Mouse (Mus musculus) MN1 (cell line): ENCODE data around the gene Ctnnb1.
"Not testable (repeated sequence)": the region's sequence is repeated elsewhere in the genome, so short reads cannot be mapped to it uniquely, and the experiment has no call there.

Source experiments
- DNase-seq: peaks from one replicate; pipeline ENCODE4 v3.0.0-alpha.2; 2016; ENCODE audit warnings: low spot score

The Ctnnb1 gene

DNA sequence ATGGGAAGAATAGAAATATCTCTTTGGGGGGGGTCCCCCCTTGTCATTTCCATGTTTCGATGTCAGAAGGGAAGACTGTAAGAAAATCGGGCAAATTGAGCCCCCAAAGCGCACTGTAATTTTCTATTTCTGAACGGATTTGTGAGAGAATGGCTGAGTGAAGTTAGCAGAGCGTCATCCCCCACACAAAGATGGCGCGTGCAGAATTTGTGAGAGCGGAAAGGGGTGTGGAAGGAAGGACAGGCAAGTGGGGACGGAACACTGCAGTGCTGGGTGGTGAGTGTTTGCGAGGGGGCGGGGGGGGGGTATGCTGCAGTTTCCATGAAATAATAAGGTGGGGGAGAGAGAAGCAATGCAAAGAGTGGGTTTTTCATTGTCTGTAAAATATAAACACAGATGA lies at the start of gene Ctnnb1:
Gene Ctnnb1, plus strand, starts transcription at position 136 of the 400 bp plus-strand sequence.
- no peak for DNase-seq

DNA sequence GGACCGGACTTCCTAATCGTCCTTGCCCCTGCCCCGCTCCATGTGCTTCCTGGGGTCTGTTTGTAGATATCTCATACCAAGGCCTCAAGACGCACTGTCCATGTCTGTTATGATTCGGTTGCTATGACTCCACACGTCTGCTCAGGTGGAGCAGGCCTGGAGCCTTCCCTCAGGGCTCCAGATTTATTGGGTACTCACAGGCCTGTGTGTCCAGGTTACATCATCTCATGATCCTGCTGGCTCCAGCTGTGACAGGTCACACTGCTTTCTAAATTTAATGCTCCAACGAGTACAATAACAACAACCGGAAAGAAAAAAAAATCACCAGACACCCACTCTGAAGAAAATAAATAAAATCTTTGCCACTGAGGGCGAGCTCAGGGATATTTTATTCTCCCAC lies 48.7 kb upstream of the Ctnnb1 start:
- peak; percentile 77 for DNase-seq

DNA sequence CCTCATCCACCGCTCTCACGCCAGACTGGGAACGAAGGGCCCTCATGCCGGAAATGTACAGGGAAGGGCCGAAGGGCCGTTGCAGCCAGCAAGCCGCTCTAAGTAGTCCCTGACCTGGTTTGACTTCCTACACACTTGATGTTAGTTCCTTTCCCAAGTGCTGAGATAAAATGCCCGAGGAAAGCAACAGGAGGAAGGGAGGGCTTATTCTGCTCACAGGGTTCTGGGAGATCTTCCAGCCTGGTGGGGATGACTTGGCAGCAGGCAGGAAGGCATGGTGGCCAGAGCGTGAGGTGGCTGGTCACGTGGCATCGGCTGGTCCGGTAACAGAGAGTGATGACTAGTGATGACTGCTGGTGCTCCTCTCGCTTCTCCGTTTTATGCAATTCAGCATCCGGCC lies 47.9 kb upstream of the Ctnnb1 start:
- DNase-seq: no peak

DNA sequence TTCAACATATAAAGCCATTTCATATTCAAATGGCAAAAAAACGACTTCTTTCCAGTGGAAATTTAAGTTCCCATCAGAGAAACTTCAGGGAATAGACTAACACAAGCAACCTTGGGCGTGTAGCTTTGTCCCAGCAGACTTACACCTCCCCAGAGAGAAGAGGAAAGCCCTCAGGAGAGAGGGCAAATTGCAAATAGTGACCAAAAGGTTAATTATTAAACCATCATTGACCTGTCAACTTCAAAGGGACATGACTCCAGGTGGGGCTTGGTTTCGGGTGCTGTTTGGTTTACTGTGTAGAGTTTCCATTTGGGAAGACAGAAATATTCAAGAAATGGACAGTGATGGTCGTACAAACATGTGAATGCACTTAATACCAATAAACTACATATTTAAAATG lies 47.2 kb upstream of the Ctnnb1 start:
- DNase-seq: no peak

DNA sequence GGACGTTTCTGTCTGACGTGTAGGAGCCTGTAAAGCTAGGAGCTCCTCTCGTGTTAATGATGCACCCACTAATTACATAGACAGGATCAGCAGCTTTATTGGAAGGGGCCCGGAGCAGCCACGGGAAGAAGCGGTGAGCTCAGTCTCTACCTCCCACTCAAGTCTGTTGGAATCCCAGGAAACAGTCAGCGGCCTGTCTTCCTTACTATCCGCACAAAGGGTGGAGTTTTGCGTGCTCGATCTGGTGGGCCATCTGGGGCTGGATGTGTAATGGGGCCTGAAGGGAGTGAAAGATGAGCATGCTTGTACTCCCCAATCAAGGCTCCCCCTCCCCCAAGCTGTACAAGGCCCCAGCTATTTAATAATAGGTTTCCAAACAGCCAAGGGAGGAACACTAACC lies 44.3 kb upstream of the Ctnnb1 start:
- peak; percentile 31 for DNase-seq

DNA sequence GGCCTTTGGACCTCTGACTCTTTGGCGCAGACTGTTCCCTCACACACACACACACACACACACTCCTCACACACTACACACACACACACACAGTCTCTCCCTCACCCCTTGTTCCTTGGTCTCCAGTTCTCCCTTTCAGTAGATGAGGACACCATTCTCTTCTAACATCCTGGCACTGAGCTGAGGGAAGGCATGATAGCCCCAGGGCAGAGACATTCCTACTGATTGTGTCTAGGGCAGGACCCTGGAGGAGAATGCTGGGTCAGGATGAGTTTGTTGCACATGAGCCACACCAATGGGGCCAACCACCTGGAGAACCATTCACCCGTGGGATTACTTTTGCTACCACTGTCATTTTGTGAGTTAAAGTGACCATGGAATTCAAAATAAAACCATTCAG lies 41.4 kb upstream of the Ctnnb1 start:
- no peak for DNase-seq

DNA sequence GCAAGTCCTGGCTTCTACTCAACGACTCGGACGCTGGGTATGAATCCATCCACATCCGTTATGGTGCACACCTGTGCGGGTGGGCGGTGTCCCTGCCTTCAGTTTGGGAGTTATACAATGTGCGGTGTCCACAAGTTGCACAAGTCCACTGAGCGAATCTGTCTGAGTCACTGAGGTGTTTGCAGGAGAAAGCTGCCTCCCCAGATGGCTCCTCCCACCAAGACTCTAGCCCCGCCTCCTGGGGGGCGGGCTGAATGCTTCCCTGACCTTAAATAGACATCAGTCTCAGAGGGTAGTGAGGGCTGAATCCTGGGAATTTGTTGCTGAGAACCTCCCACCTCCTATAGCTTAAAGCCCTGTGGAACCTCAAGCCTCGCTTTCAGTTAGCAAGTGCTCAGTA lies 35.6 kb upstream of the Ctnnb1 start:
- DNase-seq: no peak

DNA sequence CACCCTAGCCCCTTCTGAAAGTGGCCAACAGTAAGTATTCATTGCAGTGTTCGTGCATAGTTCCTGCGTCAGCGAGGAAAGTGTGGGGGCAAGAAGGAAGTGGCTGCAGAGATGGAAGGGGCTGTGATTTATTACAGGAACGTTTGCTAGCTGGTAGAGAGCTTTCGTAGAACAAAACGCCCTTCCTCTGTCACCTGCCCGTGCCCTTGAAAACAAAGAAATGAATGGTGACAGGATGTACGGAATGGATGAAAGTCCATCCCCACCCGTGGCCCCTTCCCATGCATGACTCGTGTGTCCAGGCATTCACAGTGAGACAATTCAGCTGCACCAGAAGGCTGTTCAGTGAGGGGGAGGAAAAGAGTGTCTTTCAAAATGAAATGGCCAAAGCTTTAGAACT lies 35.0 kb upstream of the Ctnnb1 start:
- no peak for DNase-seq

DNA sequence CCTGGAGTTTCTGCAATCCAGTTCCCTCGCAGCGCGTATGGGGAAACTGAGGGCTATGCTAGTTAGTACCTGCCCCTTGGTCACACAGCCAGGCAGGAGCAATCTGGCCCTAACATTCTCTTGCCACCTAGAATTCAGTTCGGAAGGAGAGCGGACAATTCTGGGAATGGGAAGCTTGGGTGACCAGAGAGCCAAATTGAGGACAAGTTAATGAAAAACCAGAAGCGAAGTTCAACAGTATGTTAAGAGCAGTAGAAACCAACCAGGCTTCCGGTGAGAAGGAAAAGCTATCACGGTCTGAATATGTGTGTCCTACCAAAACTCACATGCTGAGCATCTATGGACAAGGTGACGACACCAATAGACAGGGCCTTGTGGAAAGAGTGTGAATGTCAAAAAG lies 34.6 kb upstream of the Ctnnb1 start:
- DNase-seq: no peak

DNA sequence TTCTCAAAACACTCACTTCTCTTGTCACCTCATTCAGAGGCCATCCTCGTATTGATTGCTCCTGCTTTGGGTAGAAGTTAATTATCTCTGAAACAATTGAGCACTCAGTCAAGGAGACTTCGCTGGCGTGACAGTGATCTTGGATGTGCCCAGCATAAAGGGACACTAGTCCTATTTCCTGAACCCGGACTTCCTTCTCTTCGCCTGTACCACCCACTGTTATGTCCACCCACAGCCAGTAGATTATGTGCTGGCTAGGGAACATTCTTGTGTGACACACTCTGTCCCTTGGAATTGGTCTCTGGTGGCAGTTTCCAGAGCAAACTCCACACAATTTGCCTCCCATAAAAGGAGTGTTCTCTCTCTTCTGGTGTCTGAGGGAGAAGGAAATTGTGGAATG lies 32.5 kb upstream of the Ctnnb1 start:
- DNase-seq: no peak

DNA sequence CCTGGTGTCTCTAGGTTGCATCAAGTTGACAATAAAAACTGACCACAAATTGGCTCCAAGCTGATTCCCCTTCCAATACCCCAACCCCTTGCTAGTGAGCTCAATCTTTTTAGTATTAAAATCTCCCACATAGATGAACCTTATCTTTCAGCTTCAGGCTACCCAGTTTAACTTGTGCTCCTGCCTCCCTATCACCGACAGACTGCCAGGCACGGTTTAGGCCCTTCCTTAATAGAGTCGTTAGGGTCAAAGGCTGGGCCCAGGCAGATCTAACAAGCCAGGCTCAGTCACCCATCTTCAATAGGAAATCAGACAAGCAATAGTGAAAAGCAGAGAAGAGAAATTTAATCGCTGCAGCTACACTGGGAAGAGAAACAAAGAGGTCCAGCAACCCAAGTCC lies 31.7 kb upstream of the Ctnnb1 start:
- no peak for DNase-seq

DNA sequence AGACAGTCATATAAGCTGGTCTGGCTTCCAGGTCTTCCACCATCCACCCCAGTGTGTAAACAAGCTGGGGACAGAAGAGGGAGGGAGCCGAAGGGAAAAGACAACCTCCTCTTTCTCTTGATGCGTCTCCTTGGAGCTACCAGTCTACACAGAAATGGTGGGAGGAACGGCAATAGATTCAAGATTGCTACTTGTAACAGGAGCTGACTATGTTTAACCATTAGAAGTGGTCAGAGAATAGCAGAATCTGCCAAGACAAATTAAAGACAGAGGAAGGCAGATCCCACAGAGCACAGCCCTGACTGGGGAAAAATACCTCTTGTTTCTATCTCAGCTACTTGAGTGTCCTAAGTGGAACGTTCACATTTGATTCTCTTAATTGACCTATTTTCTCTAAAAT lies 29.2 kb upstream of the Ctnnb1 start:
- DNase-seq: no peak

DNA sequence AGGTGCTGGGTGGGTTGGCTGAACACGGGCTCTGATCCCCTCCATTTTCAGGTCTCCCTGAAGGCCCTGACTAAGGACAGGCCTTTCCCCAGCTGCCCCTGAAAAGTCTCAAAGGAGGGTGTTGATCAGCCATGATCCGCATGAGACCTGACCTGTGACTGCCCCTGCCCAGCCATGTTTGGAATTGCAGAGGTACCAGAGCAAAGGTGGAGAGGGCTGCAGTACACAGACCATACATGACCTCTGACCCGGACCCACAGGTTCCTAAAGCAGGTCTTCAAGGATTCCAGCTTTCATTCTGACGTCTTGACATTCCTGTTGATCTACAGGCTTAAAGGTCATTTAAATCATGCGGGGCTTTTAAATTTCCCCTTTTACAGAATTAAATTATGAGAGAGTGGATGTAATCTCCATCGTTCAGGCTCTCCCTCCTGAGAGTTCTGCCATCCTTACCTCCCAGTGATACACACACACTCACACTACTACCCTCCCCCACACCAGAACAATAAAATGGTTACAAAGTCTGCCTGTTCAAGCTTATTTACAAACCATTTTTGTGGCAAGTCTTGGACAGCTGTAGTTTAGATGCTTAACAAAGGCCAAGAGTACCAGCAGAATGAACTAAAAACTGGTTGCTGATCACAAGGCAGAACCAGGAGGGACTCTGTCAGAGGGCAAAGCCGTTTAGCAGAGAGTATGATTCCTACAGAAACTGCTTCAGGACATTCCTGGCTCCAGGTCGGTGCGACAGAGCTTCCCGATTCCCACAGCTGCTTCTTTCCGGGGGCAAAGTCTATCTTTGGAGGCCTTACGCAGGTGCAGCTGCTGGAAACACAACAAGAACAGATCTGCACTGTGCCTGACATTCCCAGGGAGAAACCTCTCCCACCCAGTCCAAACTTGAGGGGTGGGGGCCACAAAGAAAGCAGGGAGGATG lies 28.4 kb upstream of the Ctnnb1 start:
- no peak for DNase-seq

DNA sequence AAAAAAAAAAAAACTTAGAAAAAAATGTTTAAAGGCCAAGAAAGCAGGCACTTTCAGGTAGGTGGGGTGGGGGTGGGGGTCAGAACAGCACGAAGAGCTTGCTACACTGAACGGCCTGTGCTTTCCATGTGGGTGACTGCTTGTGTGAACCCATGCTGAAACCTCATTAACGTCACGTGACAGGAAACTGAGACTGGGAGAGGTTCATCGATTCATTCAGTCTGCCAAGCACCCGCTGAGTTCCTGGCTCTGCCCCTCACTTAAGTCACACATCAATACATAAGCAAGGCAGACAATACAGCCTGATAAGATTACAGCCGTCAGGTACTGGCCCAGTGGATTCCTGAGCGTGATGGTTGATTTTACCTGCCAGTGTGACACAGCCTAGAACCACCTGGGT lies 26.5 kb upstream of the Ctnnb1 start:
- no peak for DNase-seq

DNA sequence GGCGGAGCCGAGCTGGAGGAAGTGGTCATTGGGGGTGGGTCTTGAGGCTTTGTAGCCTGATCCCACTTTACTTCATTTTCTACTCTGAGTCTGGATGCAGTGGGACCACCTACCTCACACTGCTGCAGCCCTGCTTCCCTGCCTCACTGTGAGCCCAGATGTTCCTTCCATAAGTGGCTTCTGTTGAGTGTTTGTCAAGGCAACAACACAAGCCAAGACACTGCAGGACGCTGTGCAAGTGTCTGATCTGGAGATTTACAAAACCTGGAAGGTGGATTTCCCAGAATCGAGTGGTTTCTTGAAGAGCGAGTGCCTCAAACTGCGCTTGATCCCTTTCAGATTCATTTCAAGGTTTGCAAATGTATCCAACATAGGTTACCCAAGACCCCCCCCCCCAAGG lies 20.6 kb upstream of the Ctnnb1 start:
- no peak for DNase-seq

DNA sequence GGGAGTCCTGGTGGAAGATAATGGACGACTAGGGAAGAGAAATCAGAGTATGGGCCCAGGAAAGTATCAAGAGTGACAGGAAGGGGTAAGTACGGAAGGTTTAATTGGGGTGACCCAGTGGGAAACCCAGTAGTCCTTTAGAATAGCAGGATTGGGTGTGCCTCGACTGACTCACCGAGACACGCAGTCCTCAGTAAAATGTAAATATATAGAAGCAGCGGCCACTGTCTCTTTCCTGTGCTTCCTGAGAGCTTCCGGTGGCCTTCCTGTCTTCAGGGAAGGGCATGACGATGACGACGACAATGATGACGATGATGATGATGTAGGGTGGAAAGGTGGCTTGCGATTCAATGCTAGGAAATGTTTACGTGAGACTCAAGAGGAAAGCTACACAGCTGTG lies 15.9 kb upstream of the Ctnnb1 start:
- DNase-seq: no peak

DNA sequence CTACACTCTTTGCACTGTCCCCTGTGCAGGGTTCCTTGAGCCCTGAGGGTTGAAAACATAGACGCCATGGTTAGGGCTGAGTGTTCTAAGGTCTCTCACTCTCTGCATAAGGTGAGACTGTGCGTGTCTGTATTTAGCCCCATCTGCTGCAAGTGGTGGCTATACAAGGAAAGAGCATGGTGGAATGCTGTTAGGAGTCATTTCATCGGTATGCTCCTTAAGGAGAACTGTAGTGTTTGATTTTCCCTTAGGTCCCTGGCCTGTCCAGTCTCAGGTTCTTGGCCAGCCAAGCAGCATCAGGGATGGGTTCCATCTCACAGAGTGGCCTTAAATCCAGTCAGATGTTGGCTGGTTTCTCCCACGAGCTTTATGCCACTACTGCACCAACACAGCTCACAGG lies 14.6 kb upstream of the Ctnnb1 start:
- no peak for DNase-seq

DNA sequence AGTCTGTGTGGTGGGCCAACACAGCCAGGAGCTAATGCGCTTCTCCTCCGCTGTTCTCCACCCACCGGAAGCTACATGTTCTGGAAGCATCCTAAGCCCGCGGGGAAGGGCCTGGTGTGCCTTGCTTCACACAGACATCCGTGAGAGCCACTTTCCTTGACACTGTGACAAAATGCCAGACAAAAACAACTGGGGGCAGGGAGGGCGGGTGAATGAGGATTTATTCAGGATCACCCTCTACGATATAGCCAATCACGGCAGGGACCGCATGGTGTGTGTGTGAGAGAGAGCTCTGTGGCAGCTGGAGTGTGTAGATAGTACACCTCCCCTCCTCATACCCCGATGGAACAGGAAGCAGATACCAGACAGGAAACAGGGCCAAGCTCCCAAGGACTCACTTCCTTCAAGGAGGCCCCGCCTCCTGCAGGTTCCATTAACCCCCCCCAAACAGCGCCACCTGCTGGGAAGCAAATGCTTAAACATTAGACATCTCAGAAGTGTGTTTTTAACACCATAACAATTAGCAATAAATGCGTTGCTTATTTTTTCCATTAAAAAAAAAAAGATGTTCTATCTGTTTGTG lies 14.0 kb upstream of the Ctnnb1 start:
- DNase-seq: no peak

DNA sequence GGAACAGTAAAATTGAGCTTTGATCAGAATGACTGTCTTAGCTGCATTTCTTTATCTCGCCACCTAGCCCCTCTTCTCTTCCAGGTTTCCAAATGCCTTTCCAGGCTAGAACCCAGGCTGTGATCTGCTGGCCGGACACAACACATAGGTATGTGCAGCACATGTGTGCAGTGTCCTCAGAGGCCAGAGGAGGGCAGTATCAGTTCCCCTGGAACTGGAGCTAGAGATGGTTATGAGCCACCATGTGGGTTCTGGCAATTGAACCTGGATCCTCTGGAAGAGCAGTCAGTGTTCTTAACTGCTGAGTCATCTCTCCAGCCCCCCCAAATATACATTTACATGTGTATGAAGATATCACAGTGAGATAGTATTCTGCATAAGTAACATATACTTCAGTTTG lies 11.4 kb upstream of the Ctnnb1 start:
- not testable (repeated sequence) for DNase-seq

DNA sequence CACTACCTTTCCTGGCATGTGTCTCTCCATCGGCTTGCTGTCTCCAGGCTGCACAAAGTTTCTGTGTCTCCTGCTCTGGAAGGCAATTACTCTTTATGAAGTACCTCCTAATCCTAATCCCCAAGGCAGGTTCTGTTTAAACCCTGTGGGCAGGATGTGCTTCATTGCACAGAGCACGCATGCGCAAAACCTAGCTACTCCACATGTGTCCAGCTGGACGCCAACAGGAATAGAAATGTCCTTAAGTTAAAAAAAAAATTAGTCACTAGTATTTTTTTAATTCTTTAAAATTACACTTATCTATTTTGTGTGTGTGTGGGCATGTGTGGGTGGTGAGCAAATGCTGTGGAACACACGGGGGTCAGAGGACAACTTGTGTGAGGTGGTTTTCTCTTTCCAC lies 10.8 kb upstream of the Ctnnb1 start:
- no peak for DNase-seq

DNA sequence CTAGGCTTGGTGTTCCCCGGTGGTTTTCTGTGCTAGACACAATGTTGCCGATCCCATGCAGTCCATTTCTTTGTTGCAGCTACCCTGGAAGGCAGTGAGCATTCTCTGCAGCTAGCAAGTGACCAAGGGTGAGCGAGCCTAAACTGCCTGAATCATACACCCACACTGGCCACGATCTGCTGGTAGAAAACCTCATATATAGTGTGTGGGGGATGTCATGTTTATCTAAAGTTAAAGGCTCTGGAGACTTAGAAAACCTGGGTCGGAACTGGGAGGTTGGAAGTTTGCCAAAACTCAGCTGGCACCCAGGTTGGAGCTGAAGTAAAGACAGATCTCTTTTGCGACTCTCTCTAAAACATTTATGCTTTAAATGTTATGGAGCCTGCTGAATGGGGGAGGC lies 10.4 kb upstream of the Ctnnb1 start:
- DNase-seq: no peak

DNA sequence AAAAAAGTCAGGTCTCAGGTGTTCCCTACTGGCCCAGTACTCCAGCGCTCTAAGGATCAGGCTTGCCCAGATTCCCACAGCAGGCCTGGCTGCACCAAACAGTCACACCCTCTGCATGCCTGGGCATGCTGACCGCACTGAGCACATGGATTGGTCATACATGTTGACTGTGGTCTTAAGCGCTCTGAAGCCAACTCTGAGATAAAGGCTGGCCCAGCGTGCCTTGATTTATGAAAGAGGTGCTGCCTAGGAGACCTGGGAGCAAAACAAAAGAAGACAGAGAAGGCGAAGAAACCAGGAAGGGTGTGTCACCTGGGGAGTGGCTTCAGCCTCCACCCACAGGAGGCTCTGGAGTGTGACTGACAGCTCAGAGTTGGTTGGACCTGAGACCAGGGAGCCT lies 9.9 kb upstream of the Ctnnb1 start:
- DNase-seq: no peak

DNA sequence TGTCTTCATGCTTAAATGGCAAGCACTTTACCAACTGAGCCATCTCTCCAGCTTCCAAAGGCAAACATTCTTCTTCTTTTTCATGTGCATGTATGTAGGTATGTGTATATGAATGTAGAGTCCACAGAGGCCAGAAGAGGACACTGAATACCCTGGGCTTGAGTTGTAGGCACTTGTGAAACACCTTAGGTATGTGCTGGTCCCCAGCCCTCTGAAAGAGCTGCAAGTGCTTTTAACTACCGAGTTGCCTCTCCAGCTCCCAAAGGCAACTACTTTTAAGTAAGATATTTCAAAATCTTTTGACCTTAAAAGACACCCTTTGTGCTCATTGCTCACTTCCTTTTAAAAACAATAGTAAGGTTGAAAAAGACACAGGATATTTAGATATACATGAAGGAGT lies 2.9 kb upstream of the Ctnnb1 start:
- no peak for DNase-seq
